Mouse (Mus musculus) liver, embryonic 15.5 days (tissue): Measurements from ENCODE around the gene Copa. TPM values are rescaled to one million over a fixed set of nuclear protein-coding genes. Genes with fewer than 3 reads are reported as not detected.

Experiments
- ATAC-seq: fragments of 200-750 bp; cut with Nextera tagmentation; 2 replicates; pipeline ENCODE4 v1.8.0; 2017; ENCODE audit warnings: moderate number of reproducible peaks, mild to moderate bottlenecking, moderate library complexity; ENCODE audit not compliant: insufficient read depth
- H3K27ac ChIP-seq: fragments of 300-500 bp; sonication (generic); replicated peaks from 2 replicates; pipeline ENCODE4 v1.5.1; 2015; ENCODE audit warnings: mild to moderate bottlenecking, inconsistent platforms
- H3K27me3 ChIP-seq: fragments of 300-500 bp; sonication (generic); 2 replicates; pipeline ENCODE4 v1.6.1; 2015; ENCODE audit warnings: mild to moderate bottlenecking, inconsistent platforms
- H3K36me3 ChIP-seq: fragments of 300-500 bp; sonication (generic); replicated peaks from 2 replicates; pipeline ENCODE4 v1.6.1; 2015; ENCODE audit warnings: moderate library complexity, mild to moderate bottlenecking, inconsistent platforms
- H3K4me1 ChIP-seq: fragments of 300-500 bp; sonication (generic); replicated peaks from 2 replicates; pipeline ENCODE4 v1.6.1; 2015; ENCODE audit warnings: inconsistent platforms
- H3K4me2 ChIP-seq: fragments of 300-500 bp; sonication (generic); 2 replicates; pipeline ENCODE4 v1.6.1; 2015; ENCODE audit warnings: moderate library complexity, mild to moderate bottlenecking, inconsistent platforms
- H3K4me3 ChIP-seq: fragments of 300-500 bp; sonication (generic); replicated peaks from 2 replicates; pipeline ENCODE4 v1.5.1; 2015; ENCODE audit warnings: mild to moderate bottlenecking, inconsistent platforms
- H3K9ac ChIP-seq: fragments of 300-500 bp; sonication (generic); 2 replicates; pipeline ENCODE4 v1.6.1; 2015; ENCODE audit warnings: moderate library complexity, mild to moderate bottlenecking, inconsistent platforms
- H3K9me3 ChIP-seq: fragments of 300-500 bp; sonication (generic); replicated peaks from 2 replicates; pipeline ENCODE4 v1.6.1; 2016; ENCODE audit warnings: inconsistent platforms
- WGBS: fragments of 180-500 bp; shearing (Covaris S2); methylation state at CpG from one replicate; pipeline ENCODE4 v1.1.7; 2015; ENCODE audit warnings: mixed read lengths; ENCODE audit not compliant: insufficient replicate concordance; 5-methylcytosine and 5-hydroxymethylcytosine counted together
- polyA plus RNA-seq: library from polyadenylated mRNA; unstranded; fragments of >200 nt; fragmentation: Nextera tagmentation; extraction: Ambion mirVana; gene quantifications from 2 replicates; pipeline ENCODE4 v1.2.1, GENCODE M21; 2015

Gene Copa
- 70.1 and 73.6 TPM in 2 replicates for polyA plus RNA-seq

- Histone ChIP-seq H3K27me3 (no peaks in the 10 kb centered on the region), H3K9me3 (no peaks in the 10 kb centered on the region), H3K4me1 (peaks cover 33% of the 10 kb centered on the region), H3K9ac (peak within 1 kb of the TSS; percentile 84), H3K4me2 (peak within 1 kb of the TSS; percentile 73), H3K27ac (peak within 1 kb of the TSS; percentile 81), H3K36me3 (peaks cover 27% of the 10 kb centered on the region), H3K4me3 (peak within 1 kb of the TSS; percentile 79)
- under 1% methylated on average over 40 of the region's 40 CpGs for WGBS
- ATAC-seq: peak; percentile 98
Observed at GRCm38 (mm10) chr1:172082101-172082898, at the start of gene Copa, which contains the start of gene Ncstn. Copa (plus strand) TSS chr1:172082529. Ncstn (minus strand) TSS chr1:172082795.

GRCm38 (mm10) chr1:172046410-172046809 is 35.9 kb upstream of the Copa start:
- 56% methylated on average over 8 of the region's 8 CpGs for WGBS
- no peaks in the 10 kb centered on the region for H3K36me3 ChIP-seq
- no peak overlapping the region for H3K4me3 ChIP-seq
- no peaks in the 10 kb centered on the region for H3K9me3 ChIP-seq
- H3K9ac ChIP-seq: no peak overlapping the region
- no peaks in the 10 kb centered on the region for H3K4me1 ChIP-seq
- no peak for ATAC-seq
- no peak overlapping the region for H3K27ac ChIP-seq
- peaks cover 11% of the 10 kb centered on the region for H3K27me3 ChIP-seq
- no peak overlapping the region for H3K4me2 ChIP-seq

- H3K27me3 ChIP-seq: peaks cover 16% of the 10 kb centered on the region
- H3K9ac ChIP-seq: no peak overlapping the region
- ATAC-seq: peak; percentile 25; the same call in 1 of the 2 replicates
- H3K9me3 ChIP-seq: no peaks in the 10 kb centered on the region
- 9% methylated on average over 5 of the region's 5 CpGs for WGBS
- no peak overlapping the region for H3K4me2 ChIP-seq
- no peak overlapping the region for H3K27ac ChIP-seq
- no peak overlapping the region for H3K4me3 ChIP-seq
- no peaks in the 10 kb centered on the region for H3K36me3 ChIP-seq
- no peaks in the 10 kb centered on the region for H3K4me1 ChIP-seq
Observed at GRCm38 (mm10) chr1:172046938-172047337, 35.4 kb upstream of the Copa start.

- WGBS: 12% methylated on average over 6 of the region's 6 CpGs
- Histone ChIP-seq H3K4me3 (no peak overlapping the region), H3K9me3 (no peaks in the 10 kb centered on the region), H3K4me1 (no peaks in the 10 kb centered on the region), H3K27me3 (peaks cover 30% of the 10 kb centered on the region), H3K36me3 (no peaks in the 10 kb centered on the region), H3K9ac (no peak overlapping the region), H3K4me2 (no peak overlapping the region), H3K27ac (no peak overlapping the region)
- no peak for ATAC-seq
Observed at GRCm38 (mm10) chr1:172048241-172048734, 34.0 kb upstream of the Copa start.

- Histone ChIP-seq H3K36me3 (no peaks in the 10 kb centered on the region), H3K4me1 (peaks cover 4% of the 10 kb centered on the region; the same call in 1 of the 2 replicates), H3K27me3 (peaks cover 39% of the 10 kb centered on the region), H3K9ac (no peak overlapping the region), H3K9me3 (no peaks in the 10 kb centered on the region), H3K4me3 (no peak overlapping the region), H3K4me2 (no peak overlapping the region), H3K27ac (no peak overlapping the region)
- WGBS: 44% methylated on average over 13 of the region's 13 CpGs
- ATAC-seq: no peak
Observed at GRCm38 (mm10) chr1:172049131-172049782, 33.1 kb upstream of the Copa start.

- no peak overlapping the region for H3K27ac ChIP-seq
- H3K4me1 ChIP-seq: peaks cover 4% of the 10 kb centered on the region; the same call in 1 of the 2 replicates
- no peaks in the 10 kb centered on the region for H3K36me3 ChIP-seq
- H3K4me2 ChIP-seq: no peak overlapping the region
- no peak overlapping the region for H3K4me3 ChIP-seq
- no peaks in the 10 kb centered on the region for H3K9me3 ChIP-seq
- H3K27me3 ChIP-seq: peaks cover 67% of the 10 kb centered on the region
- WGBS: 13% methylated on average over 10 of the region's 10 CpGs
- no peak for ATAC-seq
- H3K9ac ChIP-seq: no peak overlapping the region
Observed at GRCm38 (mm10) chr1:172052766-172053279, 29.5 kb upstream of the Copa start.

- no peak for ATAC-seq
- H3K4me3 ChIP-seq: 0 out of 2 replicates have a peak overlapping the region, but pooled peaks have one; percentile 7
- H3K4me2 ChIP-seq: peak overlapping the region; percentile 41
- no peaks in the 10 kb centered on the region for H3K36me3 ChIP-seq
- no peak overlapping the region for H3K27ac ChIP-seq
- H3K9me3 ChIP-seq: no peaks in the 10 kb centered on the region
- peaks cover 4% of the 10 kb centered on the region; the same call in 1 of the 2 replicates for H3K4me1 ChIP-seq
- 6% methylated on average over 42 of the region's 42 CpGs for WGBS
- peaks cover 67% of the 10 kb centered on the region for H3K27me3 ChIP-seq
- no peak overlapping the region for H3K9ac ChIP-seq
Observed at GRCm38 (mm10) chr1:172053541-172054440, 28.5 kb upstream of the Copa start.

- H3K27ac ChIP-seq: no peak overlapping the region
- no peak for ATAC-seq
- H3K4me3 ChIP-seq: no peak overlapping the region
- no peaks in the 10 kb centered on the region for H3K36me3 ChIP-seq
- H3K9ac ChIP-seq: no peak overlapping the region
- peaks cover 4% of the 10 kb centered on the region; the same call in 1 of the 2 replicates for H3K4me1 ChIP-seq
- H3K4me2 ChIP-seq: no peak overlapping the region
- peaks cover 60% of the 10 kb centered on the region for H3K27me3 ChIP-seq
- 54% methylated on average over 4 of the region's 4 CpGs for WGBS
- no peaks in the 10 kb centered on the region for H3K9me3 ChIP-seq
Observed at GRCm38 (mm10) chr1:172056251-172056650, 26.1 kb upstream of the Copa start.

- WGBS: 34% methylated on average over 2 of the region's 2 CpGs
- Histone ChIP-seq H3K36me3 (no peaks in the 10 kb centered on the region), H3K4me2 (no peak within 1 kb of the TSS), H3K9me3 (no peaks in the 10 kb centered on the region), H3K27me3 (peaks cover 49% of the 10 kb centered on the region), H3K27ac (no peak within 1 kb of the TSS), H3K4me3 (no peak within 1 kb of the TSS), H3K4me1 (peaks cover 4% of the 10 kb centered on the region; the same call in 1 of the 2 replicates), H3K9ac (no peak within 1 kb of the TSS)
- no peak for ATAC-seq
Observed at GRCm38 (mm10) chr1:172057491-172057921, 24.8 kb upstream of the Copa start, which contains the start of gene Nhlh1. Nhlh1 (minus strand) TSS chr1:172057573.

- Histone ChIP-seq H3K4me1 (peaks cover 4% of the 10 kb centered on the region; the same call in 1 of the 2 replicates), H3K27ac (no peak overlapping the region), H3K4me3 (no peak overlapping the region), H3K9me3 (no peaks in the 10 kb centered on the region), H3K27me3 (peaks cover 41% of the 10 kb centered on the region), H3K4me2 (no peak overlapping the region), H3K36me3 (no peaks in the 10 kb centered on the region), H3K9ac (no peak overlapping the region)
- WGBS: 61% methylated on average over 6 of the region's 6 CpGs
- ATAC-seq: no peak
Observed at GRCm38 (mm10) chr1:172058321-172058720, 24.0 kb upstream of the Copa start.
